Mouse (Mus musculus): Measurements from ENCODE around the gene Fbxo41. TPM values are rescaled to one million over a fixed set of nuclear protein-coding genes. Genes with fewer than 3 reads are reported as not detected.

Gene Fbxo41
- total RNA-seq, 4 experiments from 2014 or later: not detected

GRCm38 (mm10) chr6:85447351-85447750 is 55.4 kb downstream of the Fbxo41 start:
- DNase-seq (ENCODE audit: low spot score in 2 of 2): no peak

DNA sequence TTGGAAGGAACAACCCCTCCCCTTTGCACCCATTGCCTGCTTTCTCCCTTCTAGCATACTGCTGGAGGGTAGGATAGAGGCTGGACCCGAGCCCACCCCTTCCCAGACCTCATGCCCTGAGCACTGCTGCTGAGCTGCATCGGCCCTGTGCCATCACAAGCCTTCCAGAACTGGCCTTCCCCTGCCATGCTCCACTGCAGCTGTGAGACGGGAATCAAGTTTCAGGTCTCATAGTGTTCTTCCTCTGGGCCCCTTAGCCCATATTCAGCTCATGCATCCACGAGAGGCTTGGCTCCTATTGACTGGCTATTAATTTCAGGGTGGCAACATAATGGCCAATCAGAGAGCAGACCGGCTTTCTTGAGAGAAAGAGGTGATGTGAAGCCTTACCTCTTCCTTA is 57.5 kb downstream of the Fbxo41 start:
- peak; percentile 22 to 25 for DNase-seq (ENCODE audit: low spot score in 2 of 2)

DNA sequence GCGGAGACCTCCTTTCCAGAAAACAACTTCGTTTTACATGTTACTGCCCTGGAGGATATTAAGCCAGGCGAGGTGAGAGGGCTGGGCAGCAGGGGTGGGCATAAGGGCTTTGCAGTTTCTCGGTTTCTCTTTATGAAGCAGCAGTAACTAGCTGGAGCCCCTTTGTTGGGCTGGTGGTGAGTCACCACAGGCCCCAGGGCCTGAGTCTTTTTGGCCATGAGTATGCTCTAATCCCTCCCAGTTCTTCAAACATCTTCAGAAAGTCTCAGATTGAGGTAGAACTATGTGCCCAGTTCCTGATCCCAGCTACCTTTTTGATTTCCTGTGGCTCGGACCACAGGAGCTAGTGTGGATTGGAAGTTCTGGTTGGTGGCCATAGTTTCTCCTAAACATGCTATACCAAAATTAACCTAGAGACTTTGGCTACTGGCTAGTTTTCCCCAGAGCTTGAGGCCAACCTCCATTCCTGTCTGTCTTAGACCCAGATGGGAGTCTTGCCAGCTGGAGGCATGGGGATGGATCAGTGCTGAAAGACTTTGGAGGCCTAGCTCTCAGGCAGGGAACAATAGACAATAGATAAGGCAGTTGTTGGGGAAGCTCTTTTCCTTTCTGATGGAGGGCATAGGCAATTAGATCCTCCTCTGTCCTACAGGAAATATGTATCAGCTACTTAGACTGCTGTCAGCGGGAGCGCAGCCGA is 58.4 kb downstream of the Fbxo41 start:
- no peak for DNase-seq (ENCODE audit: low spot score in 2 of 2)

- DNase-seq (ENCODE audit: low spot score in 2 of 2): no peak
Observed at GRCm38 (mm10) chr6:85443488-85444233, 59.1 kb downstream of the Fbxo41 start.

GRCm38 (mm10) chr6:85441142-85441541 is 61.7 kb downstream of the Fbxo41 start:
- no peak for DNase-seq (ENCODE audit: low spot score in 2 of 2)

GRCm38 (mm10) chr6:85436631-85437030 is 66.2 kb downstream of the Fbxo41 start:
- no peak for DNase-seq (ENCODE audit: low spot score in 2 of 2)

- no peak for DNase-seq (ENCODE audit: low spot score in 2 of 2)
Observed at GRCm38 (mm10) chr6:85436204-85436603, 66.6 kb downstream of the Fbxo41 start.

DNA sequence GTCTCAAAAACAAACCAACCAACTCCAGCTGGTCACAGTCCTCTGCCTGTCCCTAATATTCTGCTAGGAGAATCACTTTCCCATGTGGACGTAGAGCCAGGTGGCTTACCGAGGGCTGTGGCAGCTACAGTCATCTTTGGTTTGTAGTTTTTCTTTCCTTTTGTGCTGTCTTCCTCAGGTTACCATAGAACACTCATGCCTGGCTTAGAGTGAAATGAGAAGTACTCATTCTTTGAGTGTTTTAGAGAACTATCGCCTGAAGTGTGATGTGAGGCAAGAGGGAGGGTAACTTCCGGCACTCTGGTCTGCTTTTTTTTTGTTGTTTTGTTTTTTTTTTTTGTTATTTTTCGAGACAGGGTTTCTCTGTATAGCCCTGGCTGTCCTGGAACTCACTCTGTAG is 68.9 kb downstream of the Fbxo41 start:
- DNase-seq (ENCODE audit: low spot score in 2 of 2): no peak

- DNase-seq (ENCODE audit: low spot score in 2 of 2): peak; percentile 78 to 80
Observed at GRCm38 (mm10) chr6:85431842-85432431, 70.9 kb downstream of the Fbxo41 start, which contains the start of gene Smyd5. Gene Smyd5 (plus strand): TSS chr6:85431989.

- no peak for DNase-seq (ENCODE audit: low spot score in 2 of 2)
Observed at GRCm38 (mm10) chr6:85431274-85431841, 71.4 kb downstream of the Fbxo41 start.

DNA sequence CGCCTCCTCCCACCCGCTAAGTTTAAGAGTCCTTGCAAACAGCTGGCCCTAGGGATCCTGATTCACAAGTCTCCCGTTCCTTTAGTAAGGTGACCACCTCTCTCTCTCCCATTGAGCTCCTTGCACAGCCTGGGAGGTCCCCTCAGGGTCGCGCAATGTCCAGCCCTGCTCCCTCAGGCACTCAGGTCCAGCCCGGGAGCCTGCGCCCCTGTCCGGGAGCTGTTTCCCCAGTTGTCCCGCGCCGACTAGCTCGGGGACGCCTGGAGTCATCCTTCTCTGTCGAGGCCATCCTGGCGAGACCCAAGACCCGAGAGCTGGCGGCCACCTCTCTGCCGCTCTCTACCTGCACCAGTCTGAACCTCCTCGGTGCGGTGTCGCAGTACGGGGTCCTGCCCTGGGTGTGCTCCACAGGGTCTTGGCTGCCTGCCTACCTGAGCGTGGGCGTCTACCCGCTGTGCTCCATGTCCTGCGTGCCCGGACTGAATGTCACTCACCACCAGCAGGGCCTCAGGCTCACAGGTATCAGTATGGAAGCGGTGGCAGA is 78.9 kb downstream of the Fbxo41 start, which contains the start of gene Noto:
TSS of gene Noto (plus strand) at position 51 of the 544 bp plus-strand sequence.
- DNase-seq (ENCODE audit: low spot score in 2 of 2): no peak

Other genes with a start within 250 kb of the Fbxo41 start
- gene Sfxn5, start 169.6 kb downstream of the Fbxo41 start, total RNA-seq (2022): 1 to 10 TPM; 4.2 to 6.0 (median 5.5) TPM
- gene Rab11fip5, start 128.4 kb downstream of the Fbxo41 start, total RNA-seq (2022): 10 to 100 TPM; 23.8 to 35.6 (median 30.0) TPM
- not detected for gene Noto, start 79.1 kb downstream of the Fbxo41 start, total RNA-seq (2022)
- gene Smyd5, start 71.0 kb downstream of the Fbxo41 start, total RNA-seq (2022): 1 to 10 TPM; 8.4 to 9.6 (median 8.4) TPM
- 100 to 1,000 TPM; 139 to 146 (median 144) TPM for gene Cct7, start 51.5 kb downstream of the Fbxo41 start, total RNA-seq (2022)
- 10 to 100 TPM; 14.5 to 17.2 (median 16.6) TPM for gene Pradc1, start 51.0 kb downstream of the Fbxo41 start, total RNA-seq (2022)
- not detected for gene Egr4, start 10.6 kb upstream of the Fbxo41 start, total RNA-seq (2022)
- gene Alms1, start 84.5 kb upstream of the Fbxo41 start, total RNA-seq (2022): under 1 TPM; 0.53 to 0.80 (median 0.66) TPM
- under 1 TPM in 1 of 4 experiments, not detected in 3; 0.18 TPM for gene Nat8f7, start 210.2 kb upstream of the Fbxo41 start, total RNA-seq (2022)